Mouse (Mus musculus): ENCODE data around the gene Olfr1259. TPM values are rescaled to one million over a fixed set of nuclear protein-coding genes. Genes with fewer than 3 reads are reported as not detected.
"Not testable (repeated sequence)": the region's sequence is repeated elsewhere in the genome, so short reads cannot be mapped to it uniquely, and the experiment has no call there.

Gene Olfr1259
- not detected in 2 replicates for polyA plus RNA-seq (2014; fragmentation: Nextera tagmentation; extraction: Ambion mirVana)

GRCm38 (mm10) chr2:89948564-89948963 lies at the start of gene Olfr1259:
Olfr1259 (minus strand) TSS chr2:89948664.
- ATAC-seq (replicated peaks; ENCODE audit: low FRiP score) = no peak
- Histone ChIP-seq H3K27me3 (ENCODE audit: control insufficient read depth, insufficient read depth, low read length) (no peaks in the 10 kb centered on the region), H3K9me3 (ENCODE audit: control insufficient read depth, low read length) (no peaks in the 10 kb centered on the region), H3K4me3 (ENCODE audit: low read depth, low read length) (no peak within 1 kb of the TSS), H3K36me3 (ENCODE audit: control insufficient read depth, insufficient read depth, low read length) (no peaks in the 10 kb centered on the region), H3K4me1 (replicated peaks; ENCODE audit: control insufficient read depth, insufficient read depth, low read length) (no peaks in the 10 kb centered on the region), H3K4me2 (ENCODE audit: low read depth, low read length, severe bottlenecking) (no peak within 1 kb of the TSS), H3K9ac (ENCODE audit: low read length) (no peak within 1 kb of the TSS), H3K27ac (ENCODE audit: low read depth, low read length) (no peak within 1 kb of the TSS)
- no peak for DNase-seq (ENCODE audit: low spot score)
- 90% methylated on average over 5 of the region's 5 CpGs for WGBS

GRCm38 (mm10) chr2:89990921-89991320 lies 42.5 kb upstream of the Olfr1259 start, which contains the start of gene Olfr1261:
Olfr1261 (plus strand) TSS chr2:89991221.
- Histone ChIP-seq H3K27me3 (ENCODE audit: control insufficient read depth, insufficient read depth, low read length) (no peaks in the 10 kb centered on the region), H3K27ac (ENCODE audit: low read depth, low read length) (no peak within 1 kb of the TSS), H3K9ac (ENCODE audit: low read length) (no peak within 1 kb of the TSS), H3K4me1 (replicated peaks; ENCODE audit: control insufficient read depth, insufficient read depth, low read length) (no peaks in the 10 kb centered on the region), H3K4me3 (ENCODE audit: low read depth, low read length) (no peak within 1 kb of the TSS), H3K4me2 (ENCODE audit: low read depth, low read length, severe bottlenecking) (no peak within 1 kb of the TSS), H3K36me3 (ENCODE audit: control insufficient read depth, insufficient read depth, low read length) (no peaks in the 10 kb centered on the region), H3K9me3 (ENCODE audit: control insufficient read depth, low read length) (no peaks in the 10 kb centered on the region)
- ATAC-seq (replicated peaks; ENCODE audit: low FRiP score) = no peak
- no peak for DNase-seq (ENCODE audit: low spot score)

GRCm38 (mm10) chr2:89977709-89978108 lies 29.2 kb upstream of the Olfr1259 start:
- Histone ChIP-seq H3K27me3 (ENCODE audit: control insufficient read depth, insufficient read depth, low read length) (no peaks in the 10 kb centered on the region), H3K36me3 (ENCODE audit: control insufficient read depth, insufficient read depth, low read length) (no peaks in the 10 kb centered on the region), H3K4me3 (ENCODE audit: low read depth, low read length) (no peak overlapping the region), H3K27ac (ENCODE audit: low read depth, low read length) (no peak overlapping the region), H3K4me1 (replicated peaks; ENCODE audit: control insufficient read depth, insufficient read depth, low read length) (no peaks in the 10 kb centered on the region), H3K9ac (ENCODE audit: low read length) (no peak overlapping the region), H3K4me2 (ENCODE audit: low read depth, low read length, severe bottlenecking) (no peak overlapping the region), H3K9me3 (ENCODE audit: control insufficient read depth, low read length) (no peaks in the 10 kb centered on the region)
- DNase-seq (ENCODE audit: low spot score) = no peak
- ATAC-seq (replicated peaks; ENCODE audit: low FRiP score) = no peak
- 93% methylated on average over 2 of the region's 2 CpGs for WGBS

- Histone ChIP-seq H3K4me1 (replicated peaks; ENCODE audit: control insufficient read depth, insufficient read depth, low read length) (no peaks in the 10 kb centered on the region), H3K4me3 (ENCODE audit: low read depth, low read length) (no peak within 1 kb of the TSS), H3K4me2 (ENCODE audit: low read depth, low read length, severe bottlenecking) (no peak within 1 kb of the TSS), H3K36me3 (ENCODE audit: control insufficient read depth, insufficient read depth, low read length) (no peaks in the 10 kb centered on the region), H3K9me3 (ENCODE audit: control insufficient read depth, low read length) (no peaks in the 10 kb centered on the region), H3K9ac (ENCODE audit: low read length) (no peak within 1 kb of the TSS), H3K27ac (ENCODE audit: low read depth, low read length) (no peak within 1 kb of the TSS), H3K27me3 (ENCODE audit: control insufficient read depth, insufficient read depth, low read length) (no peaks in the 10 kb centered on the region)
- DNase-seq (ENCODE audit: low spot score) (no peak), ATAC-seq (replicated peaks; ENCODE audit: low FRiP score) (no peak)
- WGBS = 84% methylated on average over 2 of the region's 2 CpGs
Observed at GRCm38 (mm10) chr2:89974184-89974583, 25.7 kb upstream of the Olfr1259 start, which contains the start of gene Olfr1260. Olfr1260 (plus strand) TSS chr2:89974340.

GRCm38 (mm10) chr2:89927009-89927408 lies 21.5 kb downstream of the Olfr1259 start, which contains the start of gene Olfr1258:
Olfr1258 (plus strand) TSS chr2:89927309.
- no peaks in the 10 kb centered on the region for H3K27me3 ChIP-seq (ENCODE audit: control insufficient read depth, insufficient read depth, low read length)
- H3K9me3 ChIP-seq (ENCODE audit: control insufficient read depth, low read length) = no peaks in the 10 kb centered on the region
- no peaks in the 10 kb centered on the region for H3K4me1 ChIP-seq (replicated peaks; ENCODE audit: control insufficient read depth, insufficient read depth, low read length)
- ATAC-seq (replicated peaks; ENCODE audit: low FRiP score) = no peak
- H3K27ac ChIP-seq (ENCODE audit: low read depth, low read length) = no peak within 1 kb of the TSS
- no peak within 1 kb of the TSS for H3K9ac ChIP-seq (ENCODE audit: low read length)
- no peak within 1 kb of the TSS for H3K4me3 ChIP-seq (ENCODE audit: low read depth, low read length)
- no peak for DNase-seq (ENCODE audit: low spot score)
- no peak within 1 kb of the TSS for H3K4me2 ChIP-seq (ENCODE audit: low read depth, low read length, severe bottlenecking)
- H3K36me3 ChIP-seq (ENCODE audit: control insufficient read depth, insufficient read depth, low read length) = no peaks in the 10 kb centered on the region

GRCm38 (mm10) chr2:89912616-89913015 lies 35.8 kb downstream of the Olfr1259 start:
- WGBS = 90% methylated on average over 9 of the region's 9 CpGs
- H3K9ac ChIP-seq (ENCODE audit: low read length); ATAC-seq (replicated peaks; ENCODE audit: low FRiP score): not testable (repeated sequence)

More at GRCm38 (mm10) chr2:89912616-89913015, 35.8 kb downstream of the Olfr1259 start:
- H3K4me1 ChIP-seq (replicated peaks; ENCODE audit: control insufficient read depth, insufficient read depth, low read length); DNase-seq (ENCODE audit: low spot score); H3K4me3 ChIP-seq (ENCODE audit: low read depth, low read length); H3K27ac ChIP-seq (ENCODE audit: low read depth, low read length); H3K4me2 ChIP-seq (ENCODE audit: low read depth, low read length, severe bottlenecking); H3K27me3 ChIP-seq (ENCODE audit: control insufficient read depth, insufficient read depth, low read length); H3K9me3 ChIP-seq (ENCODE audit: control insufficient read depth, low read length); H3K36me3 ChIP-seq (ENCODE audit: control insufficient read depth, insufficient read depth, low read length): not testable (repeated sequence)

Other genes starting within 250 kb of the Olfr1259 start
- gene Olfr1252, start 223.7 kb downstream of the Olfr1259 start, polyA plus RNA-seq (2014; fragmentation: Nextera tagmentation; extraction: Ambion mirVana) = not detected in 2 replicates
- gene Olfr1253, start 191.6 kb downstream of the Olfr1259 start, polyA plus RNA-seq (2014; fragmentation: Nextera tagmentation; extraction: Ambion mirVana) = not detected in 2 replicates
- not detected in 2 replicates for gene Olfr1254, start 155.0 kb downstream of the Olfr1259 start, polyA plus RNA-seq (2014; fragmentation: Nextera tagmentation; extraction: Ambion mirVana)
- not detected in 2 replicates for gene Olfr1255, start 136.6 kb downstream of the Olfr1259 start, polyA plus RNA-seq (2014; fragmentation: Nextera tagmentation; extraction: Ambion mirVana)
- not detected in 2 replicates for gene Olfr1256, start 107.1 kb downstream of the Olfr1259 start, polyA plus RNA-seq (2014; fragmentation: Nextera tagmentation; extraction: Ambion mirVana)
- not detected in 2 replicates for gene Olfr48, start 100.5 kb downstream of the Olfr1259 start, polyA plus RNA-seq (2014; fragmentation: Nextera tagmentation; extraction: Ambion mirVana)
- gene Olfr1257, start 70.2 kb downstream of the Olfr1259 start, polyA plus RNA-seq (2014; fragmentation: Nextera tagmentation; extraction: Ambion mirVana) = not detected in 2 replicates
- gene Olfr1258, start 21.4 kb downstream of the Olfr1259 start, polyA plus RNA-seq (2014; fragmentation: Nextera tagmentation; extraction: Ambion mirVana) = not detected in 2 replicates
- gene Olfr1260, start 25.7 kb upstream of the Olfr1259 start, polyA plus RNA-seq (2014; fragmentation: Nextera tagmentation; extraction: Ambion mirVana) = not detected in 2 replicates
- gene Olfr1261, start 42.6 kb upstream of the Olfr1259 start, polyA plus RNA-seq (2014; fragmentation: Nextera tagmentation; extraction: Ambion mirVana) = not detected in 2 replicates
- not detected in 2 replicates for gene Olfr1262, start 51.5 kb upstream of the Olfr1259 start, polyA plus RNA-seq (2014; fragmentation: Nextera tagmentation; extraction: Ambion mirVana)
- not detected in 2 replicates for gene Olfr1263, start 63.5 kb upstream of the Olfr1259 start, polyA plus RNA-seq (2014; fragmentation: Nextera tagmentation; extraction: Ambion mirVana)
- gene Olfr1264, start 76.9 kb upstream of the Olfr1259 start, polyA plus RNA-seq (2014; fragmentation: Nextera tagmentation; extraction: Ambion mirVana) = not detected in 2 replicates
- gene Olfr1265, start 86.7 kb upstream of the Olfr1259 start, polyA plus RNA-seq (2014; fragmentation: Nextera tagmentation; extraction: Ambion mirVana) = not detected in 2 replicates
- gene Olfr140, start 114.9 kb upstream of the Olfr1259 start, polyA plus RNA-seq (2014; fragmentation: Nextera tagmentation; extraction: Ambion mirVana) = not detected in 2 replicates
- not detected in 2 replicates for gene Olfr1269, start 172.7 kb upstream of the Olfr1259 start, polyA plus RNA-seq (2014; fragmentation: Nextera tagmentation; extraction: Ambion mirVana)
- not detected in 2 replicates for gene Olfr32, start 193.6 kb upstream of the Olfr1259 start, polyA plus RNA-seq (2014; fragmentation: Nextera tagmentation; extraction: Ambion mirVana)
- gene Olfr1270, start 204.4 kb upstream of the Olfr1259 start, polyA plus RNA-seq (2014; fragmentation: Nextera tagmentation; extraction: Ambion mirVana) = not detected in 2 replicates

Data from forebrain, embryonic 11.5 days (tissue).